Mouse (Mus musculus): ENCODE measurements around the gene Hes1. TPM values are rescaled to one million over a fixed set of nuclear protein-coding genes. Genes with fewer than 3 reads are reported as not detected.

Gene Hes1
- polyA plus RNA-seq, 1 experiment: 35.8 TPM

DNA sequence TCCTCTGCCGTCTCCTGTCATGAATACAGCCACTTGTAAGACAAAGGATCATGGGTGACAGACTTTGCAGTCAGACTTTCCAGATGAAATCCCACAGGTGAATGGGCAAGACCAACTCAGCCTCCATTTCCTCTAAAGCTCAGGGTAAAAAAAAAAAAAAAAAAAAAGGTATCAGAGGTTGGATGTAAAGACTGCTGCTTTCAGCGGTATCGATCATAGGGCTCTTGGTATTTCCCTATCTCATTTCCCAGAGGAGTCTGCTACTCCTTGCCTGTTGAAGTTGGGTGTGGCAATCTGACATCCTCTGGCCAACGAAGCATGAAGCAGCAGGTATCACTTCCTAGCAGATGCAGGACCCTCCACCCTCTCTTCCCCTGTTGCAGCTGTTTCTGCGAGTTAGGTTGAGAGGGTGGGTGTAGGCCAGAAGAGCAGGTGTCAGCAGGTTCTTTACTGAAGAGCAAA is 29.2 kb upstream of the Hes1 start:
- Histone ChIP-seq H3K79me2 (ENCODE audit: control insufficient read depth, insufficient read depth) (no peaks in the 10 kb centered on the region), H3K36me3 (ENCODE audit: control insufficient read depth, insufficient read depth) (no peaks in the 10 kb centered on the region), H3ac (ENCODE audit: control insufficient read depth, insufficient read length) (no peak overlapping the region), H3K4me3 (no peak overlapping the region), H3K27me3 (ENCODE audit: control insufficient read depth, insufficient read depth, insufficient read length) (no peaks in the 10 kb centered on the region), H3K4me2 (ENCODE audit: low read depth) (no peak overlapping the region)
- TF ChIP-seq MYOG (IDR thresholded peaks at IDR 0.05; ENCODE audit: control insufficient read depth in 1 of 3, insufficient read depth in 1 of 3, insufficient read length in 2 of 3, low read depth in 2 of 3): peak in 1 of 3 experiments; percentile 38
- TF ChIP-seq MAX (IDR thresholded peaks at IDR 0.05; ENCODE audit: low read depth): no peak
- peak in 1 of 3 experiments; percentile 61 for TF ChIP-seq MYOD1 (IDR thresholded peaks at IDR 0.05; ENCODE audit: control insufficient read depth in 1 of 3, insufficient read length in 2 of 3, low read depth in 2 of 3)

- H3K36me3 ChIP-seq (ENCODE audit: control insufficient read depth, insufficient read depth): no peaks in the 10 kb centered on the region
- TF ChIP-seq MYOG (IDR thresholded peaks at IDR 0.05; ENCODE audit: control insufficient read depth in 1 of 3, insufficient read depth in 1 of 3, insufficient read length in 2 of 3, low read depth in 2 of 3): no peak
- TF ChIP-seq E2F4 (IDR thresholded peaks at IDR 0.05; ENCODE audit: insufficient read depth): no peak
- TF ChIP-seq POLR2A (IDR thresholded peaks at IDR 0.05; ENCODE audit: insufficient read length, low read depth): no peak
- TF ChIP-seq POLR2AphosphoS2 (IDR thresholded peaks at IDR 0.05; ENCODE audit: insufficient read length, low read depth): no peak
- TF ChIP-seq REST (IDR thresholded peaks at IDR 0.05; ENCODE audit: insufficient read depth, insufficient read length): no peak
- no peak for TF ChIP-seq SRF (IDR thresholded peaks at IDR 0.05; ENCODE audit: control insufficient read depth, insufficient read length, low read depth)
- no peak for TF ChIP-seq TCF3 (IDR thresholded peaks at IDR 0.05; ENCODE audit: insufficient read length, low read depth)
- H3K4me2 ChIP-seq (ENCODE audit: low read depth): no peak overlapping the region
- no peak overlapping the region for H3ac ChIP-seq (ENCODE audit: control insufficient read depth, insufficient read length)
- H3K79me2 ChIP-seq (ENCODE audit: control insufficient read depth, insufficient read depth): no peaks in the 10 kb centered on the region
- no peaks in the 10 kb centered on the region for H3K27me3 ChIP-seq (ENCODE audit: control insufficient read depth, insufficient read depth, insufficient read length)
- H3K4me3 ChIP-seq: no peak overlapping the region
These were observed 28.1 kb upstream of the Hes1 start for GRCm38 (mm10) chr16:30036104-30036503.

- H3K4me3 ChIP-seq: no peak overlapping the region
- H3K36me3 ChIP-seq (ENCODE audit: control insufficient read depth, insufficient read depth): no peaks in the 10 kb centered on the region
- H3K27me3 ChIP-seq (ENCODE audit: control insufficient read depth, insufficient read depth, insufficient read length): no peaks in the 10 kb centered on the region
- H3K79me2 ChIP-seq (ENCODE audit: control insufficient read depth, insufficient read depth): no peaks in the 10 kb centered on the region
- TF ChIP-seq POLR2A (IDR thresholded peaks at IDR 0.05; ENCODE audit: insufficient read length, low read depth) (no peak), USF1 (IDR thresholded peaks at IDR 0.05; ENCODE audit: low read depth) (peak; percentile 43), SRF (IDR thresholded peaks at IDR 0.05; ENCODE audit: control insufficient read depth, insufficient read length, low read depth) (no peak), REST (IDR thresholded peaks at IDR 0.05; ENCODE audit: insufficient read depth, insufficient read length) (no peak), MYOG (IDR thresholded peaks at IDR 0.05; ENCODE audit: control insufficient read depth in 1 of 3, insufficient read depth in 1 of 3, insufficient read length in 2 of 3, low read depth in 2 of 3) (peak in 1 of 3 experiments; percentile 23)
- H3K4me2 ChIP-seq (ENCODE audit: low read depth): peak overlapping the region; percentile 37
- no peak overlapping the region for H3ac ChIP-seq (ENCODE audit: control insufficient read depth, insufficient read length)
These were observed 25.3 kb upstream of the Hes1 start for GRCm38 (mm10) chr16:30038663-30039593.

- H3K79me2 ChIP-seq (ENCODE audit: control insufficient read depth, insufficient read depth): no peaks in the 10 kb centered on the region
- no peak overlapping the region for H3ac ChIP-seq (ENCODE audit: control insufficient read depth, insufficient read length)
- no peaks in the 10 kb centered on the region for H3K27me3 ChIP-seq (ENCODE audit: control insufficient read depth, insufficient read depth, insufficient read length)
- no peak overlapping the region for H3K4me2 ChIP-seq (ENCODE audit: low read depth)
- H3K36me3 ChIP-seq (ENCODE audit: control insufficient read depth, insufficient read depth): no peaks in the 10 kb centered on the region
- TF ChIP-seq MAX (IDR thresholded peaks at IDR 0.05; ENCODE audit: low read depth) (no peak), POLR2AphosphoS2 (IDR thresholded peaks at IDR 0.05; ENCODE audit: insufficient read length, low read depth) (no peak), POLR2A (IDR thresholded peaks at IDR 0.05; ENCODE audit: insufficient read length, low read depth) (no peak), E2F4 (IDR thresholded peaks at IDR 0.05; ENCODE audit: insufficient read depth) (no peak), TCF12 (IDR thresholded peaks at IDR 0.05; ENCODE audit: insufficient read depth, poor library complexity, severe bottlenecking) (no peak), CEBPB (IDR thresholded peaks at IDR 0.05; ENCODE audit: insufficient read depth, poor library complexity, severe bottlenecking) (no peak)
- no peak overlapping the region for H3K4me3 ChIP-seq
These were observed 24.3 kb upstream of the Hes1 start for GRCm38 (mm10) chr16:30039841-30040240.

GRCm38 (mm10) chr16:30042859-30043258 is 21.3 kb upstream of the Hes1 start:
- Histone ChIP-seq H3K79me2 (ENCODE audit: control insufficient read depth, insufficient read depth) (no peaks in the 10 kb centered on the region), H3K36me3 (ENCODE audit: control insufficient read depth, insufficient read depth) (no peaks in the 10 kb centered on the region), H3K27me3 (ENCODE audit: control insufficient read depth, insufficient read depth, insufficient read length) (no peaks in the 10 kb centered on the region), H3ac (ENCODE audit: control insufficient read depth, insufficient read length) (no peak overlapping the region), H3K4me3 (no peak overlapping the region), H3K4me2 (ENCODE audit: low read depth) (peak overlapping the region; percentile 22)
- TF ChIP-seq E2F4 (IDR thresholded peaks at IDR 0.05; ENCODE audit: insufficient read depth) (no peak), USF1 (IDR thresholded peaks at IDR 0.05; ENCODE audit: low read depth) (no peak), REST (IDR thresholded peaks at IDR 0.05; ENCODE audit: insufficient read depth, insufficient read length) (no peak), MYOD1 (IDR thresholded peaks at IDR 0.05; ENCODE audit: control insufficient read depth in 1 of 3, insufficient read length in 2 of 3, low read depth in 2 of 3) (no peak), POLR2AphosphoS2 (IDR thresholded peaks at IDR 0.05; ENCODE audit: insufficient read length, low read depth) (no peak), MYOG (IDR thresholded peaks at IDR 0.05; ENCODE audit: control insufficient read depth in 1 of 3, insufficient read depth in 1 of 3, insufficient read length in 2 of 3, low read depth in 2 of 3) (no peak), TCF3 (IDR thresholded peaks at IDR 0.05; ENCODE audit: insufficient read length, low read depth) (no peak), POLR2A (IDR thresholded peaks at IDR 0.05; ENCODE audit: insufficient read length, low read depth) (no peak), MAX (IDR thresholded peaks at IDR 0.05; ENCODE audit: low read depth) (no peak), TCF12 (IDR thresholded peaks at IDR 0.05; ENCODE audit: insufficient read depth, poor library complexity, severe bottlenecking) (no peak), SRF (IDR thresholded peaks at IDR 0.05; ENCODE audit: control insufficient read depth, insufficient read length, low read depth) (no peak), CEBPB (IDR thresholded peaks at IDR 0.05; ENCODE audit: insufficient read depth, poor library complexity, severe bottlenecking) (no peak)
